Mouse (Mus musculus): Measurements from ENCODE around the gene Elmo1. TPM values are rescaled to one million over a fixed set of nuclear protein-coding genes. Genes with fewer than 3 reads are reported as not detected.

The Elmo1 gene
- polyA plus RNA-seq, 1 experiment = not detected

DNA sequence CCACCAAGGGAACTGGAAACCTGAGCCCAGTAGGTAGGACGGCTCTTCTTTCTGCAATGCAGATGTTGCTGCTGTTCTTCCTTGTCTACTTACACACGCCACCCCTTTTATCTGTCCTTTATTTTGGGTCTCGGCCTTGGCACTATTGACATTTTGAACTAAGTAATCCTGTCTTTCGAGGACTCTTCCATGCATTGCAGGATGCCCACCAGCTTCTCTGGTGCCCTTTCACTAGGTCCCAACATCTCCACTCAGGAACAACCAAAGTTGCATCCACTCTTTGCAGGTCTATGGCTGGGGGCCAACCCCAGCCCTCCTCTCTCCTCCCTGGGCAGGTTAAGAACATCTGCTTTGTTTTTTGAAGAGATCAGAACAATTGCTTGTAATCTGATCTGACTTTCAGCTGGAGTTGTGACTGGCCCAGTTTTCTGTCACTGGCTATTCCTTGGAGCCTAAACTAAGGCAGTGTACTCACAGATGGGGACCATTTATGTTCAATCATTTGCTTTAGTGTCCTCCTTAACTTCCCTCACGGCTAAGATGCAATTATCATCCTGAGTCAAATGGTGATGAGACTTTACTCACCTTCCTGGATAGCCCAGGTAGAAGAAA, 6.7 kb downstream of the Elmo1 start:
- H3K79me2 ChIP-seq (ENCODE audit: control insufficient read depth, insufficient read depth) = no peaks in the 10 kb centered on the region
- H3K79me3 ChIP-seq (ENCODE audit: low read depth) = no peaks in the 10 kb centered on the region
- H3ac ChIP-seq (ENCODE audit: control insufficient read depth, insufficient read length, low read depth) = no peak overlapping the region
- no peak overlapping the region for H3K4me3 ChIP-seq (ENCODE audit: insufficient read depth, poor library complexity, severe bottlenecking)
- no peaks in the 10 kb centered on the region for H3K27me3 ChIP-seq (ENCODE audit: control insufficient read depth, insufficient read depth, insufficient read length)
- no peak for TF ChIP-seq MYOD1 (IDR thresholded peaks at IDR 0.05; ENCODE audit: control insufficient read depth, insufficient read length, low read depth)
- H3K36me3 ChIP-seq (ENCODE audit: control insufficient read depth, insufficient read depth) = no peaks in the 10 kb centered on the region

DNA sequence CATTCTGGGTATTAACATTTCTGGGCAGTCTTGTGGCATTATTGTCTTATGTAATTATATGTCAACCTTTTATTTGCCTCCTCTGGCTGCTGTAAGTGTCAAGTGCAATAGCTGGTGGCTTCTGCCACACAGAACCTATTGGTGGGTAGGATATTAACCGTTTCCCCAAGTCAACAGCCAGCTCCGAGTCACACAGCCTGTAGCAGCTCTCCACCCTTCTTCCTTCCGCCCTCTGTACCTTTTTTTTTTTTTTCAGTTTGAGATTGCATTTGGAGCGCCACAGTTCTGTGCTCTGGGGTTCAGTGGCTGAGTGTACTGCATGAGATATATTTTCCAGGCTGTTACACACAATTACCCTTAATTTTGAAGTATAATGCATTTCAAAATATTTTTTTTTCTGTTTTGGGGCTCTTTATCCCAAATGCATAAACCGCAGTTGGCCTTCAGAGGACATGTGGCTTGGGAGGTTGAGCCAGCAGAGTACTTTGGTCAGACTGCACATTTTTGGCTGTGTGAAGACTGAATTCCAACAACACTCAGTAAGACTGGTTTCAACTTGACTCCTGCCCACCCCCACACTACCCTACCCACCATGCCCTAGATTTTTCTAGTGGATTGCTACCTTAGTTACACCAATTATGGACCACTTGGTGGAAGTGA, 7.7 kb downstream of the Elmo1 start:
- TF ChIP-seq MYOG (IDR thresholded peaks at IDR 0.05; ENCODE audit: control insufficient read depth, extremely low read depth, insufficient read length) (no peak), FOSL1 (IDR thresholded peaks at IDR 0.05; ENCODE audit: insufficient read depth, low read length, poor library complexity, severe bottlenecking) (no peak), MYOD1 (IDR thresholded peaks at IDR 0.05; ENCODE audit: control insufficient read depth, insufficient read length, low read depth) (no peak), CTCF (IDR thresholded peaks at IDR 0.05; ENCODE audit: control insufficient read depth, insufficient read depth, insufficient read length) (no peak), MAX (IDR thresholded peaks at IDR 0.05) (no peak), USF1 (IDR thresholded peaks at IDR 0.05; ENCODE audit: low read depth) (no peak), CEBPB (IDR thresholded peaks at IDR 0.05; ENCODE audit: low read depth) (no peak)
- H3K36me3 ChIP-seq (ENCODE audit: control insufficient read depth, insufficient read depth) = no peaks in the 10 kb centered on the region
- H3K79me2 ChIP-seq (ENCODE audit: control insufficient read depth, insufficient read depth) = no peaks in the 10 kb centered on the region
- H3K4me3 ChIP-seq (ENCODE audit: insufficient read depth, poor library complexity, severe bottlenecking) = no peak overlapping the region
- H3ac ChIP-seq (ENCODE audit: control insufficient read depth, insufficient read length, low read depth) = no peak overlapping the region
- no peaks in the 10 kb centered on the region for H3K79me3 ChIP-seq (ENCODE audit: low read depth)
- H3K27me3 ChIP-seq (ENCODE audit: control insufficient read depth, insufficient read depth, insufficient read length) = no peaks in the 10 kb centered on the region

DNA sequence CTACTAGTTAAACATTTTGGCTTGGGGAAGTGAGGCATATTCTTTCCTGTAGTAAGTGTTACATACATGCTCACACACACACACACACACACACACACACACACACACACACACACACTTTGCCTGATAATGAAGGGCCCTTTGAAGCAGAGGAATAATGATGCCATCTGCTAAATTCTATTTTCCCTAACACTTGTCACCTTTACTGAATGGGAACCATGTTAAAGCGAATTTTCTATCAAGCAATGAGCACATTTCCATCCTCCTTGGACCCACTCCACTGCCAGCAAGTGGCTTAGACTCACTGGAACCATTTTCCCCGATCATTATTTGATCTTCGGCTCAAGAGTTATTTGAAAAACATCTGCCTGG, 8.2 kb downstream of the Elmo1 start:
- Histone ChIP-seq H3K79me3 (ENCODE audit: low read depth) (no peaks in the 10 kb centered on the region), H3K79me2 (ENCODE audit: control insufficient read depth, insufficient read depth) (no peaks in the 10 kb centered on the region), H3K4me3 (ENCODE audit: insufficient read depth, poor library complexity, severe bottlenecking) (no peak overlapping the region), H3K36me3 (ENCODE audit: control insufficient read depth, insufficient read depth) (no peaks in the 10 kb centered on the region), H3ac (ENCODE audit: control insufficient read depth, insufficient read length, low read depth) (no peak overlapping the region), H3K27me3 (ENCODE audit: control insufficient read depth, insufficient read depth, insufficient read length) (no peaks in the 10 kb centered on the region)
- TF ChIP-seq CTCF (IDR thresholded peaks at IDR 0.05; ENCODE audit: control insufficient read depth, insufficient read depth, insufficient read length) (no peak), USF1 (IDR thresholded peaks at IDR 0.05; ENCODE audit: low read depth) (no peak), CEBPB (IDR thresholded peaks at IDR 0.05; ENCODE audit: low read depth) (no peak), MAX (IDR thresholded peaks at IDR 0.05) (no peak), MYOD1 (IDR thresholded peaks at IDR 0.05; ENCODE audit: control insufficient read depth, insufficient read length, low read depth) (no peak), MYOG (IDR thresholded peaks at IDR 0.05; ENCODE audit: control insufficient read depth, extremely low read depth, insufficient read length) (no peak), FOSL1 (IDR thresholded peaks at IDR 0.05; ENCODE audit: insufficient read depth, low read length, poor library complexity, severe bottlenecking) (no peak)

DNA sequence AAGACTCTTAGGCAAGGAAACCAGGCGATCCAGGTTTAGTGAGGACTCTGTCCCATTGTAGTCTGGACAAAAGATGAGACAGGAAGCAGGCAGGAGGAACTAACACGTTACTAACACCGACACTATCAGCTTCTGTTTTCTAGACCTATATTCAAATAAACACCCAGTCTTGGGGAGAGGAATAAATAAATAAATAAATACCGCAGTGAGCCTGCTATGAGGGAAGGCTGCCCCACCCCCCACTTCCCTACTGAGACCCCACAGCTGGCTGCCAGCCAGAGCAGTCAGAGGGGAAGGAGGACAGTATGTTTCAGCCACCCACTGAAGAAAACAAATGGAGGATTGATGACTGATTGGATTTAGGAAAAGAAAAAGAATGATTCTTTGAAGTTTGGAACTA, 9.2 kb downstream of the Elmo1 start:
- H3K27me3 ChIP-seq (ENCODE audit: control insufficient read depth, insufficient read depth, insufficient read length) = no peaks in the 10 kb centered on the region
- no peak overlapping the region for H3K4me3 ChIP-seq (ENCODE audit: insufficient read depth, poor library complexity, severe bottlenecking)
- no peaks in the 10 kb centered on the region for H3K79me2 ChIP-seq (ENCODE audit: control insufficient read depth, insufficient read depth)
- no peak for TF ChIP-seq FOSL1 (IDR thresholded peaks at IDR 0.05; ENCODE audit: insufficient read depth, low read length, poor library complexity, severe bottlenecking)
- no peak for TF ChIP-seq MAX (IDR thresholded peaks at IDR 0.05)
- TF ChIP-seq MYOG (IDR thresholded peaks at IDR 0.05; ENCODE audit: control insufficient read depth, extremely low read depth, insufficient read length) = no peak
- no peak for TF ChIP-seq CEBPB (IDR thresholded peaks at IDR 0.05; ENCODE audit: low read depth)
- no peak for TF ChIP-seq CTCF (IDR thresholded peaks at IDR 0.05; ENCODE audit: control insufficient read depth, insufficient read depth, insufficient read length)
- no peak for TF ChIP-seq MYOD1 (IDR thresholded peaks at IDR 0.05; ENCODE audit: control insufficient read depth, insufficient read length, low read depth)
- TF ChIP-seq USF1 (IDR thresholded peaks at IDR 0.05; ENCODE audit: low read depth) = no peak
- H3K36me3 ChIP-seq (ENCODE audit: control insufficient read depth, insufficient read depth) = no peaks in the 10 kb centered on the region
- no peak overlapping the region for H3ac ChIP-seq (ENCODE audit: control insufficient read depth, insufficient read length, low read depth)
- no peaks in the 10 kb centered on the region for H3K79me3 ChIP-seq (ENCODE audit: low read depth)

DNA sequence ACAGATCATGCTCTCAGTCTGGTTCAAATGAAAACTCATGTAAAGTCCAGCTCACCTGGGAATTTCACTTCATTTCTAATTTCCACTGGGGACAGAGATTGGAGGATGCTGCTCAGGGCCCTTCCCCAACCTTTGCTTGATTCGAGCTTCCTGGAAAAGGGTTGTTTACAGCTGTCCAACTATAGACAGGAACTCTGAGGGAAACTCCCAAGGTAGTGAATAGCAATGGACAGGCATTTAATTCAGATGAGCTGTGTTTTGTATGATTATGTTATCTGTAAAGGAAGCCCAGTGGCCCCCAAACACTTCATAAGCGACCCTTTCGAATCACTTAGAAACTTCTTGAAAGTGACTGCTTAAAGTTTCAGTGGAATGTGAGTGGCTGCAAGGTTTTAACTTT, 10.0 kb downstream of the Elmo1 start:
- TF ChIP-seq CTCF (IDR thresholded peaks at IDR 0.05; ENCODE audit: control insufficient read depth, insufficient read depth, insufficient read length) (no peak), MYOG (IDR thresholded peaks at IDR 0.05; ENCODE audit: control insufficient read depth, extremely low read depth, insufficient read length) (no peak), USF1 (IDR thresholded peaks at IDR 0.05; ENCODE audit: low read depth) (no peak), CEBPB (IDR thresholded peaks at IDR 0.05; ENCODE audit: low read depth) (no peak), MAX (IDR thresholded peaks at IDR 0.05) (no peak), MYOD1 (IDR thresholded peaks at IDR 0.05; ENCODE audit: control insufficient read depth, insufficient read length, low read depth) (no peak), FOSL1 (IDR thresholded peaks at IDR 0.05; ENCODE audit: insufficient read depth, low read length, poor library complexity, severe bottlenecking) (no peak)
- H3K79me3 ChIP-seq (ENCODE audit: low read depth) = no peaks in the 10 kb centered on the region
- no peaks in the 10 kb centered on the region for H3K79me2 ChIP-seq (ENCODE audit: control insufficient read depth, insufficient read depth)
- no peaks in the 10 kb centered on the region for H3K36me3 ChIP-seq (ENCODE audit: control insufficient read depth, insufficient read depth)
- no peaks in the 10 kb centered on the region for H3K27me3 ChIP-seq (ENCODE audit: control insufficient read depth, insufficient read depth, insufficient read length)
- H3K4me3 ChIP-seq (ENCODE audit: insufficient read depth, poor library complexity, severe bottlenecking) = no peak overlapping the region
- no peak overlapping the region for H3ac ChIP-seq (ENCODE audit: control insufficient read depth, insufficient read length, low read depth)

DNA sequence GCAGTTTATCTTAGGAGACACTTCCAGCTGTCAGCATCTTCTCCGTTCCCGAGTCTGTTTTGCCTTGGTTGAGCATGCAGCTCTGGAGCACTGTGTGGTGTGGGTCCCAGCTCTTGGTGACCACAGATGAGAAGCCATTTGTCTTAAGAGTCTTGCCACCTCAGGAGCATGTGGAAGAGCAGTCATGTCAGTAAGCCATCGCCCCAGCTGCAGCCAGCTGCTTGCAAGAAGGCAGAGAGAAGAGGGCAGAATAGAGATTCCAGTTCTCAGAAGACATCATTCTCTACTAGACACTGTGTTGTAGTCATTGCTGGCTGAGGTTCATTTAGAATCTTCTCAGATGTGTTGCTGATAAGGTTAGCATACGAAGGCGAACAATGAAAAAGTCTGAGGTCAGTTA, 11.3 kb downstream of the Elmo1 start:
- no peak overlapping the region for H3ac ChIP-seq (ENCODE audit: control insufficient read depth, insufficient read length, low read depth)
- no peaks in the 10 kb centered on the region for H3K36me3 ChIP-seq (ENCODE audit: control insufficient read depth, insufficient read depth)
- no peaks in the 10 kb centered on the region for H3K27me3 ChIP-seq (ENCODE audit: control insufficient read depth, insufficient read depth, insufficient read length)
- no peak overlapping the region for H3K4me3 ChIP-seq (ENCODE audit: insufficient read depth, poor library complexity, severe bottlenecking)
- H3K79me2 ChIP-seq (ENCODE audit: control insufficient read depth, insufficient read depth) = no peaks in the 10 kb centered on the region
- TF ChIP-seq FOSL1 (IDR thresholded peaks at IDR 0.05; ENCODE audit: insufficient read depth, low read length, poor library complexity, severe bottlenecking) = no peak
- TF ChIP-seq MYOD1 (IDR thresholded peaks at IDR 0.05; ENCODE audit: control insufficient read depth, insufficient read length, low read depth) = no peak
- TF ChIP-seq USF1 (IDR thresholded peaks at IDR 0.05; ENCODE audit: low read depth) = no peak
- TF ChIP-seq MAX (IDR thresholded peaks at IDR 0.05) = no peak
- TF ChIP-seq CTCF (IDR thresholded peaks at IDR 0.05; ENCODE audit: control insufficient read depth, insufficient read depth, insufficient read length) = no peak
- TF ChIP-seq CEBPB (IDR thresholded peaks at IDR 0.05; ENCODE audit: low read depth) = no peak
- no peak for TF ChIP-seq MYOG (IDR thresholded peaks at IDR 0.05; ENCODE audit: control insufficient read depth, extremely low read depth, insufficient read length)
- H3K79me3 ChIP-seq (ENCODE audit: low read depth) = no peaks in the 10 kb centered on the region

Data from C2C12 (cell line).